Mouse (Mus musculus) fat pad, adult 2 months (tissue): Measurements from ENCODE around the gene Sit1.

Experiments used
- DNase-seq: peaks from one replicate; pipeline ENCODE4 v3.0.0-alpha.2; 2011; ENCODE audit warnings: low read depth, low spot score; ENCODE audit errors: extremely low read depth

Gene Sit1

DNA sequence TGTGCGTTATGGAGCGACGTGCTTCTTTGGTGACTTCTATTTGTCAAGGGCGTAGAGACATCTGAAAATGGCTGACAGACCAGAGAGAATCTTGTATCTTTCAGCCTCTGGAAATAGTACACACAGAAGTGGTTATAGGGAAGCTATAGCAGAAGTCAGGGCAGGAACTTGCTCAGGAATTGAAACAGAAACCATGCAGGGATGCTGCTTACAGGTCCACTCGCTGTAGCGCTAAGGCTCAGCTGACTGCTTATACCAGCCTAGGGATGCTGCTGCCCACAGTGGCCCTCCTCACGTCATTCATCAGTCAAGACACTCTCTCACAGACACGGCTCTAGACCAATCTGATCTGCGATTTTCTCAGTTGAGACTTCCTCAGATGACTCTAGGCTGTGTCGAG, 13.2 kb downstream of the Sit1 start:
- DNase-seq = no peak

DNA sequence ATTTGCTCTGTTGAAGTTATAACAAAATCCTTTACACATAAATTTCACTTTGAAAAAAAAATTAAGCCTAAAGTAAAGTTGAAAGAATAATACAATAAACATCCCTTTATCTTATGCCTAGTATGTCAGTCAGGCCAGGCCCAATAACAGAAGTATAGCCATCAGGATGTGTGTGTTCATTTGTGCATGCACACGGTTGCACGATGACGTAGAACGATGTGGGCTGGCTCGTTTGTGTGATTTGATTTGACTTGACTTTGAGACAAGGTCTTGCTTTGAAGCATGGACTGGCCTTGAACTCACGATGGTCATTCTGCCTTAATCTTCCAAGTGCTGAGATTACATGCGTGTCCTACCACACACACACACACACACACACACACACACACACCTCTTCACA, 16.7 kb downstream of the Sit1 start:
- no peak for DNase-seq

GRCm38 (mm10) chr4:43465935-43466334, 17.6 kb downstream of the Sit1 start:
- no peak for DNase-seq

DNA sequence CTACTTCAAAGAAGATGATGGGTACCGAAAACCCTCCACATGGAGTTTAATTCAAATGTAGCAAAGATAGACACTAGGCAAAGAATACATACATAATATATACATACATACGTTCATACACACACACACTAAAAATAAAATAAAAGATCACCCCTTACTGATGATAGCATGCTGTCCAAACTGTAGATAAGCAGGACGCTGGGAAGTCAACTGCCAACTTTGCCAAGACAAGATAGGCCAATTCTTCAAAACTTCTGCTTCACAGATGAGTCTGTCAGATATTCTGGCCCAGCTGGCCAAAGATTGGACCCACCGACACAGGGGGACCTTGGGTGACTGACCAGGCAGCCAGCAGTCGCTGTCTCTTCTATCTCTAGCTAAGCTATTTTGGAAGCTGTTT, 20.4 kb downstream of the Sit1 start:
- no peak for DNase-seq

DNA sequence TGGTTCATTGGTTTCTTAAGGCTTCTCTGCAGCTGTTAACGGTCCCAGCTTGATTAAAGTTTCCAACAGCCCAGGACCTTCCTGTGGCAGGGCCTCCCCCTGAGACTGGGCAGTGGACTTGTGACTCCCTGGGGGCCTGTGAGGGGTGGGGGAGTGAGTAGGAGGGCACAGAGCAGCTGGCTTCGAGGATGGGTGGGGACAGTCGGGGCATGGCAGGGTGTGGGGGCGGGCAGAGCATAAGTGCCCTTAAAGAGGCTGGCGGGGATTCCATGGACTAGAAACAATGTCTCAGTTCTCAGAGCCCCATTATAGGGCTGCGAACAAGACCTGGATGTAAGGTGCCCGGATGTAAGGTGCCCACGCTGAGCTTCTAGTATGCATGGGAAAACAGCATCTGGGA, 26.4 kb downstream of the Sit1 start:
- no peak for DNase-seq

DNA sequence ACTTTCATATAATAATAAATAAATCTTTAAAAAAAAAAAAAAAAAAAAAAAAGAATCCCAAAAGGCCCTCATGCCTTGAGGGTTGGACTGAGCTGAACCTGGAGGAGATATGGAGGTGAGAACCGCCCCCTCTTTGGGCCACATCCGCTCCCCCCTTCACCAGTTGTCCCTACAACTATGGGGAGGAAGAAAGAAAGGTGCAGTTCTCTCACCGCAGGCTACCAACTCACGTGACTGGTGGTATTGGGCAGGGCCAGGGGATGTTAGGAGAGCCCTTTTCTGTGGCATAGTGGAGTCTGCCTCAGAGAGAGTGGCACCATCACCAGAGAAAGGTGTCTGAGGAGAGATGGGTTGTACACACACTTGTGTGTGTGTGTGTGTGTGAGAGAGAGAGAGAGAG, 27.1 kb downstream of the Sit1 start:
- no peak for DNase-seq

DNA sequence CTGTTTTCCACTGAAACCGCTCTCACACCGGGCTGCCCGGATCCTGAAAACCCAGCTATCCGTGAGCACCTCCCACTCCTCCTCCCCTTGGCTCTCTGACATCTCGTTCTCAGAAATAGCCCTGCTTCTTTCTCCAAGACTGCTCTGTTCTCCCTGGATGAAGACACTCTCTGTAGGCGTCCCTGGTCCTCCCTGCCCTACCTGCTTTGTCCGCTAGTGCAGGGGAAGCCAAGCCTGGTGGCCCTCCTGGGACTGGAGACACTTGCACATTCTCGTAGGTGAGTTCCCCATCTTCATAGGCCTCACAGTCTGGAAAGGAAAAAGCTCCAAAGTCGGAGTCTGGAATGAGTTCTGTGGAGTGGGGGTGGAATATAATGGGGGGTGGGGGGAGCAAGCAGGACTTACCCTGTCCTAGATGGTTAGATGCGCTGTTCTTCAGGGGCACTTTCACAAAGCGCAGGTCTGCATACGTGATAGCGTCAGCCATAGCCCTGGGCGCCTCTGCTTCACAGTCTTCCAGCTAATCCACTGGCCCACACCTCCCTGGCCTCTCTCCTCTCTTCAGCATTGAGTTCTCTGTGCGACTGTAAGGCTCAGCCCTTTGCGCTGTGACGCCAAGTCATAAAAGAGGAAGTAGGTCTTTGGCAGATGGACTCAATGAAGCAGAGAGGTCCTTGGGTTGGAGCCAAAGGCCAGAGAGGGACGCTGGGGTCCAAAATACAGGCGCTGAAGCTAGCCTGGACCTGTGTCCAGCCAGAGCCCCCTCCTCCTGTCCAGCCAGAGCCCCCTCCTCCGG, 29.3 kb downstream of the Sit1 start, which contains the start of gene Cd72:
Gene Cd72, minus strand, starts transcription at position 588 of the 796 bp plus-strand sequence.
- DNase-seq = no peak

DNA sequence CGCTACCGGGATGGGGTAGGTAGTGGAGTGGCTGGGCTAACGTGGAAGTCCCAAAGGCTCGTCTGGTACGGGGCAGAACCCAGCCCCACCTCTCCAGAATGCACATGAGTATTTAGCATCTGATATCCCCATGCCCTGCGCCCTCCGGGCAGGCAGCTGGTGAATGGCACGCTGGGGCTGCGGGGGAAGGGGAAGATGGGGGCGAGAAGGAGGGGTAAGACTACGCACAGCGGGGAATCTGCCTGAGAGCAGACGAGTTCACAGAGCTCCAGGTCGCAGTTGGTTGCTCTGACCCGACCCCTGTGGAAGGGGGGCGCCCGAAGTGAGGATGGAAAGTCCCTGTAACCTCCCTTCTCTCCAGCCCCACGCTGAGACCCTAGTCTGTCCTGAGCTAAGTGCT, 30.1 kb downstream of the Sit1 start:
- no peak for DNase-seq

DNA sequence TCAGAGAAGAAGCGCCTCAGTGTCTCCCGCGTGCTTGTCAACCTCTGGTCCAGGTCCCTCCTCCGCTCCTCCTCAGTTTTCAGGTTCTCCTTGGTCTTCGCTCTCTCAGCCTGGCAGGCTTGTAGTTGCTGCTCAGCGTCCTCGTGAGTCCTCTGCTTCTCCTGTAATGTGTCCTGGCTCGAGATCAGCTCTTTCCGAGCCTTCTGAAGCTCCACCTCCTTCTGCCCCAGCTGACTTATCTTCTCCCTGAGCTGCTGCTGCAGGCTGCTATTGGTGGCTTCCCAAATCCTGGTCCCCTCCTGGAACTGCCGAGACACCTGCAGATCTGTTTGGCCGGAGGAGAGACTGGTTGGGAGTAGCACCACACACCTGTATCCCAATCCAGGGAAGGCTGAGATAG, 31.2 kb downstream of the Sit1 start:
- DNase-seq = no peak

- DNase-seq = no peak
Measured at GRCm38 (mm10) chr4:43448554-43448953, 35.0 kb downstream of the Sit1 start.

DNA sequence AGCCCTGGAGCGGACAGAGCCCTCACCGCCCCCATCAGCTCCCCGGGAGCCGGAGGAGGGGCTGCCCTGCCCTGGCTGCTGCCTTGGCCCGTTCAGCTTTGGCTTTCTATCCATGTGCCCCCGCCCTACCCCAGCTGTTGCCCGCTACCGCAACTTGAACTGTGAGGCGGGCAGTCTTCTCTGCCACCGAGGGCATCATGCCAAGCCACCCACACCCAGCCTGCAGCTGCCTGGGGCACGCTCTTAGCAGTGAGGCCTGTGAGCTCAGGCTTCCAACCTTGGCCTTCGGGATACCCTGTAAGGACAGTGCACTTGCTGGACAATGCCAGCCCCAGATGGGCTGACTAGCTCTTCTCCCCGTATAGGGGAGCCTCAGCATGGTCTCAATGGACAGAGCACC, 36.3 kb downstream of the Sit1 start:
- DNase-seq = no peak

GRCm38 (mm10) chr4:43443511-43443910, 40.0 kb downstream of the Sit1 start:
- DNase-seq = no peak

- no peak for DNase-seq
Measured at GRCm38 (mm10) chr4:43442456-43443361, 40.8 kb downstream of the Sit1 start.

DNA sequence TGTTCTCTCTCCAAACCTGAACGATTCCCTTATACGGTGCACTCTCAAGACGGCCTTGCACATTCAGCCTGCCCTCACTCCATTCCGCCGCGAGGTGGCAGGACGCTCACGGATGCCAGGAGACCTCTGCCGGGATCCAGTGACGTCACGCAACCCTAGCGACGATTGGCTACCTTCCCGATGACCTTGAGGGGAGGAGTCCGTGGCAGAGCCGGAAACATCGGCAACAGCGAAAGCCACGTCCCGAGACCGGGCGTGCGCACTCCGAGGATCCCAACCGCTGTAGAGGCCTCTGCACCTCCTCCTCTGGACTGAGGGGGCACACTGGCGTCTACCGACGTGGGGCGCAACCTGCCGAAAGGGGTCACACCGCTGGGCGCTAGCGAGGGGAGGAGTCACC, 41.5 kb downstream of the Sit1 start:
- DNase-seq = peak; percentile 66

- no peak for DNase-seq
Measured at GRCm38 (mm10) chr4:43441639-43442038, 41.9 kb downstream of the Sit1 start, which contains the start of gene Tesk1. Tesk1 (plus strand) TSS chr4:43441939.

GRCm38 (mm10) chr4:43432832-43433231, 50.7 kb downstream of the Sit1 start:
- no peak for DNase-seq
